Mouse (Mus musculus) testis, postnatal 14 days (tissue): Measurements from ENCODE around the gene Aldh3b3.
"Not testable (repeated sequence)": the region's sequence is repeated elsewhere in the genome, so short reads cannot be mapped to it uniquely, and the experiment has no call there.

ENCODE experiments used
- DNase-seq: peaks from one replicate; pipeline ENCODE4 v3.0.0; 2021; ENCODE audit warnings: low spot score

Gene Aldh3b3

GRCm38 (mm10) chr19:3974608-3975007 lies 16.2 kb downstream of the Aldh3b3 start:
- DNase-seq, result not testable (repeated sequence)

- DNase-seq, result no peak
Observed at GRCm38 (mm10) chr19:3975866-3976265, 17.4 kb downstream of the Aldh3b3 start.

- DNase-seq, result peak; percentile 68
Observed at GRCm38 (mm10) chr19:3980309-3980708, 21.9 kb downstream of the Aldh3b3 start.

- no peak for DNase-seq
Observed at GRCm38 (mm10) chr19:3980917-3981316, 22.5 kb downstream of the Aldh3b3 start.

GRCm38 (mm10) chr19:3983527-3984200 lies 25.2 kb downstream of the Aldh3b3 start:
- no peak for DNase-seq

- DNase-seq, result no peak
Observed at GRCm38 (mm10) chr19:3985261-3985681, 26.8 kb downstream of the Aldh3b3 start.

- DNase-seq, result peak; percentile 75
Observed at GRCm38 (mm10) chr19:3986334-3986733, 27.9 kb downstream of the Aldh3b3 start, which contains the start of gene Acy3. Gene Acy3 (plus strand): TSS chr19:3986570.

- no peak for DNase-seq
Observed at GRCm38 (mm10) chr19:3988066-3988465, 29.6 kb downstream of the Aldh3b3 start.

GRCm38 (mm10) chr19:3988750-3989149 lies 30.3 kb downstream of the Aldh3b3 start:
- no peak for DNase-seq

GRCm38 (mm10) chr19:3990804-3991203 lies 32.4 kb downstream of the Aldh3b3 start:
- DNase-seq, result no peak

GRCm38 (mm10) chr19:3991562-3991961 lies 33.1 kb downstream of the Aldh3b3 start:
- no peak for DNase-seq

GRCm38 (mm10) chr19:3991966-3992365 lies 33.5 kb downstream of the Aldh3b3 start:
- DNase-seq, result no peak

- no peak for DNase-seq
Observed at GRCm38 (mm10) chr19:3992416-3992815, 34.0 kb downstream of the Aldh3b3 start, which contains the start of gene Tbx10. Gene Tbx10 (plus strand): TSS chr19:3992752.

- DNase-seq, result no peak
Observed at GRCm38 (mm10) chr19:3994932-3995331, 36.5 kb downstream of the Aldh3b3 start.

- DNase-seq, result no peak
Observed at GRCm38 (mm10) chr19:3995505-3995904, 37.1 kb downstream of the Aldh3b3 start.

- no peak for DNase-seq
Observed at GRCm38 (mm10) chr19:3996106-3996505, 37.7 kb downstream of the Aldh3b3 start.

- DNase-seq, result no peak
Observed at GRCm38 (mm10) chr19:3996747-3997146, 38.3 kb downstream of the Aldh3b3 start.

GRCm38 (mm10) chr19:3997231-3997630 lies 38.8 kb downstream of the Aldh3b3 start:
- DNase-seq, result no peak

GRCm38 (mm10) chr19:3998335-3998734 lies 39.9 kb downstream of the Aldh3b3 start:
- DNase-seq, result no peak

- DNase-seq, result no peak
Observed at GRCm38 (mm10) chr19:3999121-3999730, 40.8 kb downstream of the Aldh3b3 start.

GRCm38 (mm10) chr19:4000119-4000900 lies 41.9 kb downstream of the Aldh3b3 start, which contains the start of the genes Nudt8 and Gm49405:
Gene Nudt8 (plus strand): TSS chr19:4000580.
Gene Gm49405 (plus strand): TSS chr19:4000626.
- peak; percentile 94 for DNase-seq

- no peak for DNase-seq
Observed at GRCm38 (mm10) chr19:4000949-4001525, 42.6 kb downstream of the Aldh3b3 start.
